Mouse (Mus musculus) CH12.LX (cell line): ENCODE measurements around the gene Arl2. TPM values are rescaled to one million over a fixed set of nuclear protein-coding genes. Genes with fewer than 3 reads are reported as not detected.

Experiments used
- DNase-seq: peaks from one replicate; pipeline ENCODE4 v3.0.0-alpha.2; 2013; ENCODE audit errors: extremely low read depth
- H3K27ac ChIP-seq: 2 replicates; pipeline ENCODE4 v1.5.1; 2012; ENCODE audit warnings: low read depth, mild to moderate bottlenecking, control low read depth, moderate library complexity; ENCODE audit not compliant: insufficient read depth
- H3K27me3 ChIP-seq: replicated peaks from 2 replicates; pipeline ENCODE3; 2012; ENCODE audit warnings: inconsistent platforms
- H3K36me3 ChIP-seq, 2 experiments: replicated peaks in 1 of 2; 2 replicates each; pipeline versions ENCODE3 to v1.6.1; 2012; ENCODE audit warnings: inconsistent platforms in 1 of 2, low read length in 1 of 2, mild to moderate bottlenecking in 1 of 2, mixed read lengths in 1 of 2, moderate library complexity in 1 of 2; ENCODE audit not compliant: control insufficient read depth in 1 of 2, insufficient read depth in 1 of 2
- H3K4me1 ChIP-seq, 2 experiments: 2 replicates each; pipeline ENCODE4 v1.6.1; 2012; ENCODE audit warnings: inconsistent platforms in 1 of 2, moderate library complexity in 1 of 2; ENCODE audit not compliant: insufficient read depth in 2 of 2, control insufficient read depth in 1 of 2
- H3K4me2 ChIP-seq: 2 replicates; pipeline ENCODE4 v1.6.1; 2012; ENCODE audit warnings: low read depth, mild to moderate bottlenecking, control low read depth; ENCODE audit not compliant: poor library complexity, insufficient read depth, severe bottlenecking
- H3K4me3 ChIP-seq, 3 experiments: fragments of 150-350 bp in 1 of 3; sonication (generic) in 1 of 3; replicated peaks in 1 of 3; 2 replicates each; pipeline versions ENCODE3 to v1.5.1; 2011 to 2012; ENCODE audit warnings: low read depth in 2 of 3, low read length in 2 of 3, mild to moderate bottlenecking in 2 of 3, moderate library complexity in 2 of 3, control low read depth in 1 of 3, improper control_type of control experiment in 1 of 3, inconsistent platforms in 1 of 3, mixed read lengths in 1 of 3; ENCODE audit not compliant: poor library complexity in 1 of 3
- H3K79me2 ChIP-seq: replicated peaks from 2 replicates; pipeline ENCODE4 v1.6.1; 2012; ENCODE audit warnings: mild to moderate bottlenecking, moderate library complexity; ENCODE audit not compliant: control insufficient read depth, poor library complexity, insufficient read depth, severe bottlenecking; ENCODE audit errors: extremely low read depth
- H3K9ac ChIP-seq: 2 replicates; pipeline ENCODE4 v1.6.1; 2012; ENCODE audit warnings: low read depth, mild to moderate bottlenecking, control low read depth, moderate library complexity; ENCODE audit not compliant: insufficient read depth
- H3K9me3 ChIP-seq: replicated peaks from 2 replicates; pipeline ENCODE3; 2012; ENCODE audit warnings: low read length, inconsistent platforms, mixed read lengths
- BHLHE40 ChIP-seq: IDR thresholded peaks from 2 replicates; pipeline ENCODE4 v1.6.1; 2011; ENCODE audit warnings: mild to moderate bottlenecking, low read depth, low read length, improper control_type of control experiment
- CHD1 ChIP-seq: IDR thresholded peaks from 2 replicates; pipeline ENCODE4 v1.6.1; 2012; ENCODE audit warnings: low read depth, low read length, improper control_type of control experiment, inconsistent platforms
- CHD2 ChIP-seq: IDR thresholded peaks from 2 replicates; pipeline ENCODE4 v1.6.1; 2011; ENCODE audit warnings: low read length, improper control_type of control experiment
- E2F4 ChIP-seq: IDR thresholded peaks from 2 replicates; pipeline ENCODE4 v1.6.1; 2011; ENCODE audit warnings: low read depth, low read length, improper control_type of control experiment; ENCODE audit not compliant: insufficient replicate concordance
- ETS1 ChIP-seq: conservative IDR thresholded peaks from 2 replicates; pipeline ENCODE4 v1.6.1; 2012; ENCODE audit warnings: low read depth, mild to moderate bottlenecking, inconsistent platforms, low read length, improper control_type of control experiment, moderate library complexity
- GABPA ChIP-seq: IDR thresholded peaks from 2 replicates; pipeline ENCODE4 v1.6.1; 2012; ENCODE audit warnings: low read depth, low read length, improper control_type of control experiment, inconsistent platforms; ENCODE audit not compliant: insufficient replicate concordance
- KAT2A ChIP-seq: IDR thresholded peaks from 2 replicates; pipeline ENCODE4 v1.6.1; 2012; ENCODE audit warnings: low read length, improper control_type of control experiment, inconsistent platforms; ENCODE audit not compliant: insufficient replicate concordance
- MAFK ChIP-seq: IDR thresholded peaks from 2 replicates; pipeline ENCODE4 v1.6.1; 2011; ENCODE audit warnings: low read length, improper control_type of control experiment; ENCODE audit not compliant: insufficient replicate concordance
- MAX ChIP-seq: IDR thresholded peaks from 2 replicates; pipeline ENCODE4 v1.6.1; 2011; ENCODE audit warnings: low read length, improper control_type of control experiment
- MEF2A ChIP-seq: IDR thresholded peaks from 2 replicates; pipeline ENCODE4 v1.6.1; 2014; ENCODE audit warnings: low read depth, mild to moderate bottlenecking, inconsistent platforms, low read length, improper control_type of control experiment, borderline replicate concordance
- MYC ChIP-seq: IDR thresholded peaks from 2 replicates; pipeline ENCODE4 v1.6.1; 2011; ENCODE audit warnings: low read depth, mild to moderate bottlenecking, improper control_type of control experiment, low read length
- NELFE ChIP-seq: IDR thresholded peaks from 2 replicates; pipeline ENCODE4 v1.6.1; 2011; ENCODE audit warnings: low read depth, low read length, improper control_type of control experiment
- PAX5 ChIP-seq: IDR thresholded peaks from 2 replicates; pipeline ENCODE4 v1.6.1; 2012; ENCODE audit warnings: low read length, inconsistent platforms, mixed read lengths
- RAD21 ChIP-seq: IDR thresholded peaks from 2 replicates; pipeline ENCODE4 v1.6.1; 2011; ENCODE audit warnings: low read depth, mild to moderate bottlenecking, low read length, improper control_type of control experiment, moderate library complexity
- SMC3 ChIP-seq: IDR thresholded peaks from 2 replicates; pipeline ENCODE4 v1.6.1; 2011; ENCODE audit warnings: low read depth, low read length, improper control_type of control experiment
- TBP ChIP-seq: conservative IDR thresholded peaks from 2 replicates; pipeline ENCODE4 v1.6.1; 2011; ENCODE audit warnings: low read depth, low read length, improper control_type of control experiment
- TCF12 ChIP-seq: IDR thresholded peaks from 2 replicates; pipeline ENCODE4 v1.6.1; 2014; ENCODE audit warnings: low read depth, mild to moderate bottlenecking, inconsistent platforms, low read length, improper control_type of control experiment
- ZMIZ1 ChIP-seq: IDR thresholded peaks from 2 replicates; pipeline ENCODE4 v1.6.1; 2012; ENCODE audit warnings: low read depth, mild to moderate bottlenecking, inconsistent platforms, low read length, improper control_type of control experiment
- dilution Hi-C: fragments of 300-500 bp; cut with MboI; formaldehyde crosslinking; loops from 2 replicates; pipeline ENCODE4 v1.14.3; 2020; ENCODE audit warnings: low sequenced_read_pairs; ENCODE audit not compliant: extremely low pct_unique_long_range_greater_than_20kb, extremely low pct_ligation_motif_present
- in situ Hi-C: fragments of 300-500 bp; cut with MboI; formaldehyde crosslinking; loops from 3 replicates; pipeline ENCODE4 v1.14.3; 2019; ENCODE audit warnings: low sequenced_read_pairs, low pct_ligation_motif_present, low pct_unique_long_range_greater_than_20kb, mixed read lengths
- polyA plus RNA-seq: library from polyadenylated mRNA; unstranded; fragments of >175 nt; gene quantifications from 2 replicates; pipeline ENCODE4 v1.2.1, GENCODE M21; 2012; ENCODE audit warnings: low read depth; ENCODE audit not compliant: insufficient read length
- total RNA-seq, 2 experiments: library from RNA; depleted of rRNA; stranded (reverse); fragments of 300-350 nt in 1 of 2; fragments of >200 nt in 1 of 2; gene quantifications; 2 replicates each; pipeline ENCODE4 v1.2.3; 2012 to 2014

Gene Arl2
- total and polyA plus RNA-seq, 3 experiments = 27.9 to 48.4 (median 36.9) TPM

DNA sequence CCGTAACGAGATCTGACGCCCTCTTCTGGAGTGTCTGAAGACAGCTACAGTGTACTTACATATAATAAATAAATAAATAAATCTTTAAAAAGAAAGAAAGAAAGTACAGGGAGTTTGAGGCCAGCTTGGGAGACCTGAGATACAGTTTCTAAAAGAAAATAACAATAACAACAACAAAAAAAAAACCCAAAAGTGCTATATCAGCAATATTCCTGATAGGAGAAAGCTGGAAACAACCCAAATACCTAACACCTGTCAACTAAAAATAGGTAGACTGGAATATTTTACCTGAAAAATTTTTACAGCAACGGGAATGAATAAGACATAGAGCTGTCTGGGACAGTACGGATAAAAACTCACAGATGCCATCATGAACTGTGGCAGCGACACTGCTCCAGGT, 37.4 kb upstream of the Arl2 start:
- no peak overlapping the region for H3K27ac ChIP-seq
- dilution Hi-C loops = no loop called here
- no peak for DNase-seq
- H3K9ac ChIP-seq = no peak overlapping the region
- H3K9me3 ChIP-seq = no peaks in the 10 kb centered on the region
- H3K4me1 ChIP-seq = peaks cover 0 to 5% of the 10 kb centered on the region in 2 experiments; a peak in 2 of 4 replicates
- H3K79me2 ChIP-seq = no peaks in the 10 kb centered on the region
- no peak overlapping the region for H3K4me2 ChIP-seq
- no peak overlapping the region for H3K4me3 ChIP-seq
- TF ChIP-seq ETS1 (no peak), MAFK (peak; percentile 74), CHD1 (no peak)
- in situ Hi-C loops = no loop called here
- peaks cover 18% of the 10 kb centered on the region for H3K27me3 ChIP-seq
- no peaks in the 10 kb centered on the region for H3K36me3 ChIP-seq

GRCm38 (mm10) chr19:6174771-6175170, 33.4 kb upstream of the Arl2 start:
- Histone ChIP-seq H3K4me2 (no peak overlapping the region), H3K9ac (no peak overlapping the region), H3K27me3 (peaks cover 29% of the 10 kb centered on the region), H3K4me3 (no peak overlapping the region), H3K79me2 (no peaks in the 10 kb centered on the region), H3K9me3 (no peaks in the 10 kb centered on the region), H3K36me3 (no peaks in the 10 kb centered on the region), H3K27ac (no peak overlapping the region), H3K4me1 (no peaks in the 10 kb centered on the region)
- DNase-seq = no peak
- in situ Hi-C loops (loop anchor here (25.0 kb wide), 1 partner anchor 138 kb away; the partner anchor contains the start of gene Cdc42bpg), dilution Hi-C loops (no loop called here)
- TF ChIP-seq ZMIZ1 = no peak
- TF ChIP-seq CHD2 = no peak
- TF ChIP-seq E2F4 = no peak
- no peak for TF ChIP-seq SMC3

DNA sequence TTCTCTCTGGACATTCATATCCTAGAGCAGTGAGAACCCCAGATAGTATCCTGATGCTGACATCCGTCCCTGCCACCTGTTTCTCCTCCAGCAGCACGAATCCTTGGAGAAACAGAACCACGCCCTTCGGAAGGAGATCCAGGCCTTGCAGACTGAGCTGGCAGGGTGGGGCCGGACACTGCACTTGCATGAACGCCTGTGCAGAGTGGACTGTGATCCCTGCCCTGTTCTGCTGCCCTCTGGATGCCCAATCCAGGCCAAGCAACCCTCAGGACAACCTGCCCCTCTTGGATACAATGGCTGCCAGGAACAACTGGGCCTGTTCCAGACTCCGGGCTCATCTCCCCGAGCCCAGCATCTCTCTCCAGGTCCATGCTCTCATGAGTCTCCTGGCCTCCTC, 29.9 kb upstream of the Arl2 start:
- TF ChIP-seq MAX (no peak), KAT2A (no peak), PAX5 (no peak), BHLHE40 (no peak), NELFE (no peak), MEF2A (no peak), RAD21 (no peak), TBP (no peak), GABPA (no peak), MYC (no peak), TCF12 (no peak)
- no peak overlapping the region for H3K4me2 ChIP-seq
- H3K4me1 ChIP-seq = no peaks in the 10 kb centered on the region
- DNase-seq = no peak
- in situ Hi-C loops = loop anchor here (25.0 kb wide), 1 partner anchor 141 kb away; the partner anchor contains the start of gene Cdc42bpg
- H3K4me3 ChIP-seq = no peak overlapping the region
- no peaks in the 10 kb centered on the region for H3K79me2 ChIP-seq
- H3K9me3 ChIP-seq = peaks cover 4% of the 10 kb centered on the region
- no peak overlapping the region for H3K9ac ChIP-seq
- no peaks in the 10 kb centered on the region for H3K36me3 ChIP-seq
- no peak overlapping the region for H3K27ac ChIP-seq
- dilution Hi-C loops = no loop called here
- peaks cover 28% of the 10 kb centered on the region for H3K27me3 ChIP-seq
